Mouse (Mus musculus): ENCODE results near the gene Chrm3. TPM values are rescaled to one million over a fixed set of nuclear protein-coding genes. Genes with fewer than 3 reads are reported as not detected.
A peak's percentile ranks its signal among the peaks of the same experiment; 100 is the strongest.
"Not testable (repeated sequence)": the region's sequence is repeated elsewhere in the genome, so short reads cannot be mapped to it uniquely, and the experiment has no call there.

The Chrm3 gene
- total RNA-seq (2021), result 10 to 100 TPM; 42.4 to 49.2 TPM
- long read RNA-seq, partial matches to known transcripts, result 1 of 4 reads
- long read RNA-seq, other reads (novel, unspliced or antisense), result 3 of 4 reads

DNA sequence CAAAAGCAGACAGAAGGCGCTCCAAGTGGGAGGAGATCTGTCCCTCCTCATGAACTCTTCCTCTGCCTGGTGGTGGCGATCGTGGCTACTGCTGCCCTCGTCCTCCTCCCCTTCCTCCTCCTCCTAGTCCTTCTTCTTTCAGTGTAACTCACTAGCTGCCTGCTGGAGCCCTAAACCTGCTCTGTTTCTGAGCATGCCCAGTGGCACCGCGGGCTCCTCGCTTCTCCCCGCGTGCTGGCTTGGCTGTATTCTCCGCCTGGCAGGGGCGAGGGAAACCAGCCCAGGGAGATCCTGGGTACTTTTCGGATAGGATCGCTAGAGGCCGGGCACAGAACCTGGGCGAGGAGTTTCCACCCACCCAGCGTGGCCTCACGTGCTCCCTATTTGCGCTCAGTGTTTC, at the start of gene Chrm3:
TSS of gene Chrm3 (minus strand) at position 71 of the 400 bp plus-strand sequence.
- DNase-seq (ENCODE audit: low spot score in 2 of 2), result peak; percentile 58 to 73

DNA sequence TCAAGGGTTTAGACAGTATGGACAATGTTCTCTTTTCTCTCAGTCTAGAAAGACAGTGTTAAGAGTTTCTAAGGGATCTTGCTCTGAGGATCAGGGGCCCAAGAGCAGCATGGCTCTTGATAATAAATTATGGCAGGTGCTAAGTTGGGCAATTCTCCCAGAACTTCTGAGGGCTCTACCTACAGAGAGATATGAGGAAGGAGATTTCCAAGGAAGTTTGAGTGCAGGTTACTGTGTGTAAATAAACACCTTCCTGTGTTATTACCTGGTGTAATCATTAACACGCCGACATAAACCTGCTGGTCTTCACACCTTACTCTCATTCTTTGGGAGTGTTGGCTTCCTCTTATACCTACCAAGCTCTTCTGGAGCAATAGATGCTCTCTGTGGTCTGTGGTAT, 33.7 kb upstream of the Chrm3 start:
- DNase-seq (ENCODE audit: low spot score in 2 of 2), result no peak

DNA sequence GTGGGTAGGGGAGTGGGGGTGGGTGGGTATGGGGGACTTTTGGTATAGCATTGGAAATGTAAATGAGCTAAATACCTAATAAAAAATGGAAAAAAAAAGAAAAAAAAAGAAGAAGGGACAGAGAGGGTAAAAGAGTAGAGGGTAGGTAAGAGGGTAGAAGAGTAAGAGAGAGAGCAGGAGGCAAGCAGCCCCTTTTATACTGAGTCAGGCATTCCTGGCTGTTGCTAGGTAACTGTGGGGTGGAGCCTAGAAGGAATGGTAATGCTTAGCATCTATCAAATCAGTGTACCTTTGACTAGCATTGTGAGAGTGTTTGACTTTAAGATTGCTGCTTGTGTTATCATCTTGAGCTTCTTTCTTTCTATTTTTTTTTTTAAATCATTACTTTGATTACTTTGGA, 14.8 kb upstream of the Chrm3 start:
- DNase-seq (ENCODE audit: low spot score in 2 of 2), result not testable (repeated sequence)

DNA sequence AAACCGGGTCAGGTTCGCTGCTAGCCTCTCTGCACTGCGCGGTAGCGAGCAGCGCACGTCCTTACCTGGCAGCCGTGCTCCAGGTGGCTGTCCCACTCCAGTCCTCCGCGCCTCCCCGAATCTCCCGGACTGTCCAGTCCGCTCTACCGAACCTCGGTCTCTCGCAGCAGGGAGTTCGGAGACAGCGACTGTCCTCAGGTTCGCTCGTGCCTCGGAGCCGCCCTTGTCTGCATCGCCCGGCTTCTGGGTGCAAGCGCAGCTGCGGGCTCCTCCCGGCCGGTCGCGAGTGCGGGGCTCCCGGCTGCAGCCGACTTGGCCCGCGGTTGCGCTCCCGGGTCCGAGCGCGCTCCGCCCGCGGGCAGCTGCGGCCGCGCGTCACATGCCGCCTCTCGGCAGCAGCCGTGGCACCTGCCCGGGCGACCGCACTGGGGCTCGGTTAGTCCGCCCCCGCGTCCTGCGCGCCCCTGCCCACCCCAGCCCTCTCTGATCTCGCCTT, 400 bp downstream of the Chrm3 start:
- DNase-seq (ENCODE audit: low spot score in 2 of 2), result peak; percentile 23 to 51

DNA sequence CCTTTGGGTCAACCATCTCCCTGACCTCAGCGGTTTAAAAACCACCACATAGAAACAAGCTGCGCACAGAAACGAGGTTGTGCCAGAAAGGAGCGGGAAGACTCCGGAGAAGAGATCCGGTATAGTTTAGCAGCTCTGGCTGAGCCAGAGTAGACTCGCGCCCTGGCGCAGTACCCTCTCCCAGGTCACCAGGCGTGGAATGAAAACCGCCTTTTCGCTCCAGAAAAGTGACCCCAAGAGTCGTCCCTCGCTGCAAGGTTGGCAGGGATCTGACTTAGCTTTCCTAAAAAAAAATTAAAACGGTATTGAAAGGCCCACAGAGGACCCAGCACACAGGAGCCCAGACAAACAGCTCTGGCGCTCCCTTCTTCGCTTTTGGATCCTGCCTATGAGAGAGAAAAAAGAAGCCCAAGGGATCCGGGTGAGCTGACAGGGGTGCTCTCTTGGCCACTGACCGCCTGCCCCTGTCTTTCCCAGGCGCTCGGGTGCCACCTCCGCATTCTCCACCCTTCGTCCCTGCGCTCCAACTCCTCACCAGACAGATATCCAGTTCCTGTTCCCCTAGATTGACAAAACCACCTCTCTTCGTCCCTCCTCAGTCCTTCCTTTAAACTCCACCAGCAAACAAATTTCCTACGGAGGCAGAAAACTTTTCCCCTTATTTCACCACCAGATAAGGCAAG, 990 bp downstream of the Chrm3 start:
- DNase-seq (ENCODE audit: low spot score in 2 of 2), result peak; percentile 16 to 36

DNA sequence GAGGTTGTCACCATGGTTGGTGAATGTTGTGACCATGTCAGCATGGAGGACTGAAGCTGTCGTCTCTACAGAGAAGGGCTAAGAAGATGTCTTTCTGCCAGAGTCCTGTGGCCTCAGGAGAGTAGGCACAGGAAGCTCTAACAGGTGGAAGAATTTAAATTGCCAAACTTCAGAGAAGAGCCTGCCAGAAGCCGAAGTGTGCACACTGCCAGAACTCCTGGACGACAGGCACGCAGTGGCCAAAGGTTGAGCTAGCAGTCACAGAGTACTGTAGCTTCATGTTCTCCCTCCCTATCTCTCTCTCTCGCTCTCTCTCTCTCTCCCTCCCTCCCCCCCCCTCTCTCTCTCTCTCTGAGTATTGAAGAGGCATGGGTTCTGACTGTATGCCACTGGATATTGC, 4.9 kb downstream of the Chrm3 start:
- DNase-seq (ENCODE audit: low spot score in 2 of 2), result no peak

DNA sequence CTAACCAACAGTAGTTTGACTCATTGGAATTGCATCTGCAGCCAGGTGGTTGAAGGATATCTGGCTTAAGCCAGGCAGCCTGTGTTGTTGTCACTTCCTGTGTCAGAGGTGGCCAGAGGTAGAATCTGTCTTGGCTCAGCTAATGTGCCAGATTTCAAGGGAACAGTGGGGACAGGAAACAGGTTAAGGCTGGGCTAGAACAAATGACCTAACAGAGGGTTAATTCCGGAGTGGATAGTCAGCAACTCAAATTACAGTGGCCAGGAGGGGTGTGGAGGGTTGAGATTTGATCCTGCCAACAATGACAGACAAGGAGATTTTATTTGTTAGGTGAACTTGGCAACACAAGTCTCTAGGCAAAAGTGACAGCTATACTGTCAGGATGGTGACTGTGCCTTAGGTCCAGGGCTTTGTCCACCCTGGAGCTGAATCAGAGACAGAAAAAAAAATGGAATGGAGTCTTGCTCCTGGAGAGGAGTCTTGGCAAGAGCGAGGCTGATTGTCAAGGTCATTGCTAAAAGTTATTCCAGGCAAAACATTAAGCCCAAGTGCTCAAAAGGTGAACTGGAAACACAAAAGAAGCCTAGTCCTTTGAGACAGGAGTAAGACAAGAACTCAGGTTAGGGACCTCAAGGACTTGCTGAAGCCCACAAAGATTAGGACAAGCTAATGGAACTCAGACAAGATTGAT, 5.6 kb downstream of the Chrm3 start:
- DNase-seq (ENCODE audit: low spot score in 2 of 2), result no peak

DNA sequence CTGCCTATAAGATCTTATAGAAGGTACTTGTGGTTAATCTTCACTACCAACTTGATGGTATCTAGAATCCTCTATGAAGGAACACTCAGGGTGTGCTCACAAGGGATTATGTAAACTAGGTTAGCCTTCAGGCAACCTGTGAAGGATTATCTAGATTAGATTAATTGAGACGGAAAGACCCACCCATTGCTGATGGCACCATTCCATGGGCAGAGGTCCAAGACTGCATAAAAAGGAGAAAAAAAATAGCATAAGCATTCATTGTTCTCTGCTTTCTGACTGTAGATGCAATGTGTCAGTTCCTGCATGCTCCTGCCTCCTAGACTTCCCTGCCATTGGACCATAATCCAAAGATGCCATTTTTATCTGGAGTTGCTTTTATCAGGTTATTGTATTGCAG, 8.5 kb downstream of the Chrm3 start:
- DNase-seq (ENCODE audit: low spot score in 2 of 2), result no peak

DNA sequence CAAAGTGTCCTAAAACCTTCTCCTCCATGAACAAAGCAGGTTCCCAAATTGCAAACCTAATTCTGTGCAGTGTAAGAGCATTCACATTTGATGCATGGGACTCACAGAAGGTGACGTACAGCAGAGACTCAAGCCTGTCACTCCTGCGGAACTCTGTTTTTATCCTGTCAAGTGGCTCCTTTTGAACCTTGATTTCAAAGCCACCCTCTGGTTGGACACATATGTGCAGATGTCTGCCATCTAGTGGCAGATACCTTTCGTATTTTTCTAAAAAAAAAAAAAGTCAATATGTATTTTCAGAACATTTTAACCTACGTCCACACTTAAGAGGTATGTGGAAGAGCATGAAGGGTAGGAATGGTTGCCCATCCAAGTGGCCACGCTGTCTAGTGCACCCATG, 16.3 kb downstream of the Chrm3 start:
- no peak for DNase-seq (ENCODE audit: low spot score in 2 of 2)

DNA sequence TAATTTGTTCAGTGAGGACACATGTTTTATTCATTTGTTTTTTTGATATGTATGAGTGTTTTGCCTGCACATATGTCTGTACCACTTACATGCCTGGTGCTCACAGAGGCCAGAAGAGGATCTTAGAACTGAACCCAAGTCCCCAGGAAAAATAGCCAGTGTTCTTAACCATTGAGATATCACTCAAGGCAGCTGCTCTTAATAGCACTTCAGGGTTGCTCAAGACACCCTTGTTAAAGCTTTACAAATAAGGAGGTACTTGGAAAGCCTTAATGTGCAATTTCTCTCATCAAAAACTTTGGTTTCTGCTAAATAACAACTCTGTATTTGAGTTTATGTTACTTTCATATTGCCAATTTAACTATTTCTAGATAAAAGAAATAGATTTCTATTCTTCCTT, 25.1 kb downstream of the Chrm3 start:
- DNase-seq (ENCODE audit: low spot score in 2 of 2), result no peak

DNA sequence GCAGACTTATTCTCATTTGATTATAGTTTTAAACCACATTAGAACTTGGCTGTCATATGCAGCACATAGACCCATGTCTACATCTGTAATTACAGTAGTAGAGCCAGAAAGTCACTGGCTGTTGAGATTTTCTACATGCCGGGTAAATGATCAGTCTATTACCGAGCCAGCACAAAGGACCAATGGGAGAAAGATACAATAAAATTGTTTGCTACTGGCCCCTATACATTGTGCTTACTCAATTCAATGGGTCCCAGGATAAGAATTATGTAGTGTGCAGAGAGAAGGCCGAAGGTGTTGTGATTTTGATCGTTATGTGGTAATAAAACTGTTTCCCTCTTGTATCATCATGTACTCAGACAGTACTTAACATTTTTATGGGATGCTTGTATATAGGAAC, 27.9 kb downstream of the Chrm3 start:
- DNase-seq (ENCODE audit: low spot score in 2 of 2), result no peak

DNA sequence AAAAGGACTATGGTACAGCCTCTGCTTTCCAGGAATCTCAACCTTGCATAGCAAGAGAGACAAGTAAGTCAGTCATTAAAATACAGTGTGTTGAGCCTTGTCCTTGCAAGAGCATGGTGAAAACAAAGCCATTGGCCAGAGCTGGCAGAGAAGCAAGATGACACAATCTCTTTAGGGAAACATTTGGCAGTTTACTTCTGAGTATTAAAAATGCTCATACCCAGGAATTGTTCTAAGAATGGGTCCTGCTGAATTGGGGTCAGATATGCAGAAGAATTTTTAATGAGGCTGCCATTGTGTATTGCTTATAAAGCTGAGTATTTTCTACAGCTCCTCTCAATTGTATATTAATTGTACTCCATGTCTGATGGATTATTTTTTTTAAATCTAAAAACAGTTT, 50.8 kb downstream of the Chrm3 start:
- no peak for DNase-seq (ENCODE audit: low spot score in 2 of 2)

DNA sequence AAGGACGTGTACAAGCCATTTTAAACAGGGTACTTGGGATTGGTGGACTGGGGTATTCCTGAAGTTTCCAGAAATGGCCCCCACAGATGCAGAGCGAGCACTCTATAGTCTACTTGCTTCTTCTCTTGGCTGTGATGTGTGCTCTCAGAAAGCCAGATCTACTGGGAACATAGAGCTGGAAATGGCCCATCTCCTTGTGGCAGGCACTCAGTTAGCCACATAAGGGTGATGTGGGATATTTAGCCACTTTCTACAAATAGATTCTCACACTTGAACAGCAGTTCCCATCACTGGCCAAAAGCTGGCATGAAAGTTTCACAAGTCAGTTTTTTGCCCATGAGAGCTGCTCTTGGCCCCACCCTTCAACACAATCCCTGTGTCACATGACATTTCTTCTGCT, 65.5 kb downstream of the Chrm3 start:
- DNase-seq (ENCODE audit: low spot score in 2 of 2), result no peak

DNA sequence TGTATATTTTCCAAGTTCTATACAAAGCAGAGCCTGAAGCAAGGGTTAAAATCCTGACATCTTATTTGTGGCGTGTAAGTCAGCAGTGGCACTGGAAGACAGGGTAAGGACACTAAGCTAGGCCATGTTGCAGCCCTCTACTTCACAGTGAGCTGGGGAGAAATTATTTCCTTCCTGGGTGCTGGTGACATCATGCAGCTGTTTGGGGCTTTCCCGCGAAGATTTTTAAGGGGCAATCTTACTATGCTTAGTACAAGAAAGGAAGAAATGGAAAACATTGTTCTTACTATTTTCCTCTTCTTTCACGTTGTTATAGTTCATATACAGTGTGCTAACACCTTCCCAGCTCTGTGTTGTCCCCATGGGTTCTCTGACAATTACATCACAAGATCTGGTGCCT, 76.3 kb downstream of the Chrm3 start:
- DNase-seq (ENCODE audit: low spot score in 2 of 2), result no peak

DNA sequence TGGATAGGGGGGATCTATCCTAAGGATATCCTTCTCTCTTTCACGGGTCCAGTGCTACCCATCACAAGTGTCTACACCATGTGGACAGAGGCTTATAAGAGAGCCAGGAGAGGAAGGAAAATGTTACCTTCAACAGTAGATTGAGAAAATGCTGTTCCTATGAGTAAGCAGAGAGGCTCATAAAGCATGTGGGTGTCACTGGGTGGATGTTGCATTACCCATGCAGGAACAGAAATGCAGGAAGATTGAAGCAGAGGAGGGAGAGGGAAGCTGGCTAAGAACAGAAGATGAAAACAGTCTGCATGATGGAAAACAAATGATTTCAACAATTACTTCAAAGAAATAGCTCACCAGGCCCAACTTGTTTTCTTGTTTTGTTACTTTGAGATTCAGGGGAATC, 85.7 kb downstream of the Chrm3 start:
- DNase-seq (ENCODE audit: low spot score in 2 of 2), result no peak

DNA sequence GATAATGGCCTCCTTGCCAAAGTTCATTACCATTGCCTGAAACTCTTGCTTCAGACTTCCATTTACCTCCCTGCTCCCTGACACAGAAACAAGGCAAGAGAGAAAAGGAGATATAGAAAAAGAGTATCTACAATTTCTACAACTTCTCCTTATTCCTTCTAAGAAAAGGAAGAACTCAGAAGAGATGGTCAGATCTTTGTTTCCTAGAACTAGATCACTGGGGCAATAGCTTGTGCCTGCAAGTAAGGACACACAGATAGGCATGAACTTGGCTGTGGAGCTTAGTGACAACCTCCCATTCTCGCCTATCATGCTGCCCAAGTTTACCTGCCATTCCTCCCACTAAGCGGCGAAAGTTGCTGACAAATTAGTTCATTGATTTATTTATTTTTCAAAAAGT, 96.9 kb downstream of the Chrm3 start:
- DNase-seq (ENCODE audit: low spot score in 2 of 2), result no peak

DNA sequence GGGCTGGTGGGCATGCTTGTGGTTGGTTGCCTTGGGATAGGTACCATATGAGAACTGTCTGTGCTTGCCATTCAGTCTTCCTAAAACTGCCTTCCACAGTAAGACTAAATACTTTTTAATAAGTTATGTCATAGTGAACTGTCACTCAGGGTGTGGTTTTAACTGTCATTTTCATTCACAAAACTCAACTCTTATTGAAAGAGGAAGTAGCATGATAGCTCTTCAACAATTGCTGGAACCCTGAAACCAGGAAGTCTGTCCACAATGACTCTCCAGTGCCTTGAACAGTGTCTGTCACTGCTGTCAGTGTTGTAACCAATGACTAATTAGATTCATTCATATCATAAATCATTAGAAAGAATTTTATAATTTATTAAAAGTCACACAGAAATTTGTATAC, 107.6 kb downstream of the Chrm3 start:
- DNase-seq (ENCODE audit: low spot score in 2 of 2), result no peak

DNA sequence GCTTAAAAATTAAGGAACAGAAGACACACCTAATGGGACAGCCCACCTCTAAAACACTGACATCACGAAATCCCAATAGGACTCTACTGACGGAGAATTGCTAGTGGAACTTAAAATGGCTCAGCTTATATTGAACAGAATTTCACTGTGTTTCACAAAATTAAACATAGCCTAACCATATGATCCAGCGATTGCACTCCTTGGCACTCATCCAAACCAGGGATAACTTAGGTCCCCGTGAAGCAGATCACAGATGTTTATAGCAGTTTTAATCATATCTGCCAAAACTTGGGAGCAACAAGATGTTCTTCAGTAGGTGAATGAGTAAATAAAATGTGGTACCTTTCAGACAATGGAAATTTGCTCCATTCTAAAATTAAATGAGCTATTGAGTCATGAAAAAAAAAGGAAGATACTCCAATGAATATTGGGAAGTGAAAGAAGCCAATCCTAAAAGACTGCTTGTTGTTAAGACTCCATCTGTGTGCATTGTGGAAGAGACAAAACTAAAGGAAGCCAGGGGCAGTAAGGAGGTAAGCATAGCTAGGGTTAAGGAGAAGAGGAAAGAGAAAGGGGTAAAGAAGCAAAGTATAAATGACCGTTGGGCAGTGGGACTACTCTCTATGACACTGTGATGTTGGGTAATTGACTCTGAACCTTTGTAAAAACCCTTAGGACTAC, 109.0 kb downstream of the Chrm3 start:
- no peak for DNase-seq (ENCODE audit: low spot score in 2 of 2)

DNA sequence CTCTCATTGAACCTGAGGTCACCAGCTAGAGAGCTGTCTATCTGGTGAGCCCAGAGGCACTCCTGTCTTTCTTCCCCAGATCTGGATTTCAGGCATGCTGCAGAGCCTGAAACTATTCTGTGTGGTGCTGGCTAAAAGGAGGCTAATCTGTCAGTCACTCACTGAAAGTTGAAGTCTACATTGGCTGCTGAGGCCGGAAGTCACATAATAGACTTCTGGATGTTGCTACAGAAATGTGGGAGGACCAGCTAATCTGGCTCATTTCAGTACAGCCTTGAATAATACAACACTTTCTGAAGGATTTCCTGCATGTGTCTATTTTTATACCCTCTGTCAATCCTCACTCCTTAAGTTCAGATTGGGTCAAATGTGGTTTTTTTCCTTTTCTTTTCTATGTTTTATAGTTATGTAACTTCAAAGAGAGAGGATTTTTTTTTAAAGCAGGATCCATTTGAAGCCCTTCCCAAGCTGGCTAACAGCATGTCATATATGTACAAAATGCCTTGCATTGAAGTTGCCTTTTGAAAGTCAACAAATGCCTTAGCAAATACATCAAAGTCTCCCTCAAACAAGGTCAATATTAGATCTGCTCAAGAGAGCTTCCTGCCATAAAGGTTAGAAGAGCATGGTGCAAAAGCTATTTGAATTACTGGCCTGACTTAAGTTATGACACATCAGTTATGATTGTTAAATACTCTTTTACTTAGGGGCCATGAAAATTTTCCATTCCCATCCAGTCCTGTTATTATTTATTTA, 116.2 kb downstream of the Chrm3 start:
- DNase-seq (ENCODE audit: low spot score in 2 of 2), result no peak

DNA sequence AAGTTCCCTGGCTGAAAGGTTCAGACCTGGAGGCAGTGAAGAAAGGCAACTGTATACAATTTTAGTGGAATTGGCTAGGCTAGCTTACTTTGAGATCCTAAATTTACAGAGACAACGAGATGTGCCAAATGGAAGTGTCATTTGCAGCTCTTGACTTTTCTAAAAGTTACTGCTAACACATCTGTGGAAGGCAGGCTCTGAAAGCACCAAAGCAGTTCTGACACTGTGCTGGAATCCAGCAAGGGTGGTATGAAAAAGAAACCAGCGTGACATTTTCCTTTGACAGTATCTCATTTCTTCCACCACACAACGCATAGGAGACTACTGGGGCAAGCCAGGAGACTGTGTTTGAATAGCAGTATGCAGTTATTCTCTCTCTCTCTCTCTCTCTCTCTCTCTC, 120.4 kb downstream of the Chrm3 start:
- DNase-seq (ENCODE audit: low spot score in 2 of 2), result no peak

DNA sequence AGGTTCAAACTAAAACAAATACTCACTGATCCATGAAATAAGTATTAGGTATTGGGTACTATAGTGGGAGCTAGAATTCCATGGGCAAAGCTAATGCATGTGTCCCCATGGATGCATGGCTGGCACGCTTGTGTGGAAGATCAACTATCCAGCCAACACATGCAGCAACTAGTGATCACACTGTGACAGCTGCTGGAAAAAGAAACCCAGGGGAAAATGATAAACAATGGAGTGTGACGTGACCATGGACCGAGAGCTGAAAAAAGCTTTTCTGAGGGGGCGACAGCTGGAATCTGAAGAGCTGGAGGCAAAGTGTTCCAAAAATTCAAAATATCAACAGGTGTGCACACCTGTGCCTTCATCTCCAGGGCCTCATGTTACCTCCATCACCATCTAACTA, 120.8 kb downstream of the Chrm3 start:
- no peak for DNase-seq (ENCODE audit: low spot score in 2 of 2)

DNA sequence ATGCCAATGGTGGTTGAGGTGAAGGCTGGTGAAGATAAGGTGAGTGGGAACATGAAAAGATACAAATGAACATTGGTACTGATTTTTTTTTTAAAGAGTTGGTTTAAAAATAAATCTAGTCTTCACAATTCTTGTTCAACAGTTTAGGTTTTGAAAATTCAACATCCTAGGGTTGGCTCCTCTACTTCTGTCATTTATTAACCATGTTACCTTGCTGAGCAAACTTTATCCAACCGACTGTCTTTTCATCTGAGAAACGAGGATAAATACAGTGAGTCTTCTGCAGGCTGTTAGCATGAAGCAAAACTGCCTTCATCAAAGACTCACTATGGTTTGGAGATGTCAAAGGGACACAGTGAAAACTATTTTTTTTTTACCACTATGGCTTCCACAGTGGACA, 123.0 kb downstream of the Chrm3 start:
- no peak for DNase-seq (ENCODE audit: low spot score in 2 of 2)
